Mouse (Mus musculus) liver, embryonic 14.5 days (tissue): ENCODE measurements at regions not wholly inside any gene's neighbourhood (a gene's known extent, or its start where the extent isn't known, plus 50 kb on each side); places are given as distances from the start of the nearest gene placed in this dataset.

Experiments used
- CTCF ChIP-seq: IDR thresholded peaks from 2 replicates; pipeline ENCODE4 v1.5.1; 2016; ENCODE audit warnings: antibody characterized with exemption, low read depth, control low read depth
- EP300 ChIP-seq: IDR thresholded peaks from 2 replicates; pipeline ENCODE4 v1.6.1; 2016; ENCODE audit warnings: antibody characterized with exemption, low read depth

- no peak for TF ChIP-seq CTCF
- no peak for TF ChIP-seq EP300
These were observed 305.0 kb downstream of the Epha7 start for GRCm38 (mm10) chr4:29117926-29118325.
